ENCODE assay signal across 26 mouse cellular contexts in genomic region chr8:48572941-48573340, GRCm38 (mm10).
A peak's percentile ranks its signal among the peaks of the same experiment; 100 is the strongest.
DNase-seq lines count a peak whose midpoint lies in the region; ATAC-seq and TF ChIP-seq lines count a peak whose summit lies in the region.
"Had no signal": no experiment of that assay in that cellular context is flagged by ENCODE, and none has a peak within 500 bp of the region (broad histone marks: within the 10 kb centered on the region; RNA-seq: fewer than 3 reads in every experiment).

No protein-coding gene starts in this region.

- 55% methylated on average over 1 of the region's 1 CpGs for WGBS in embryonic facial prominence, embryonic 13.5 days
- WGBS in embryonic facial prominence, embryonic 10.5 days, result 81% methylated on average over 1 of the region's 1 CpGs
- 63% methylated on average over 1 of the region's 1 CpGs for WGBS in kidney, postnatal 0 days
- WGBS in midbrain, embryonic 16.5 days, result 75% methylated on average over 1 of the region's 1 CpGs
- 90% methylated on average over 1 of the region's 1 CpGs for WGBS in midbrain, embryonic 10.5 days

- no peak for ATAC-seq in embryonic facial prominence, embryonic 13.5 days (ENCODE audit: insufficient number of reproducible peaks, insufficient read depth, low FRiP score, low TSS enrichment, low read depth)
- ATAC-seq in kidney, postnatal 0 days (replicated peaks; ENCODE audit: low FRiP score, low read depth), result no peak
- ATAC-seq in midbrain, embryonic 16.5 days, result 0 out of 2 replicates have a peak, but pooled peaks have one; percentile 25
- ATAC-seq: activated CD4-positive, CD25-positive, alpha-beta regulatory T cell, adult 4 months; forebrain, embryonic 15.5 days had no signal

- no peaks in the 10 kb centered on the region for H3K9me3 ChIP-seq in embryonic facial prominence, embryonic 13.5 days
- no peaks in the 10 kb centered on the region for H3K9me3 ChIP-seq in embryonic facial prominence, embryonic 10.5 days
- H3K9me3 ChIP-seq in kidney, postnatal 0 days (replicated peaks; ENCODE audit: low read length), result no peaks in the 10 kb centered on the region
- H3K9me3 ChIP-seq in midbrain, embryonic 16.5 days (replicated peaks; ENCODE audit: control insufficient read depth, low read length, poor library complexity, severe bottlenecking), result no peaks in the 10 kb centered on the region
- no peaks in the 10 kb centered on the region for H3K9me3 ChIP-seq in midbrain, embryonic 10.5 days (replicated peaks)
- H3K9me3 ChIP-seq: forebrain, embryonic 15.5 days; heart, embryonic 12.5 days; hindbrain, embryonic 10.5 days; liver, embryonic 15.5 days had no signal

- H3K4me1 ChIP-seq in embryonic facial prominence, embryonic 13.5 days, result peaks cover 29% of the 10 kb centered on the region
- peaks cover 15% of the 10 kb centered on the region for H3K4me1 ChIP-seq in embryonic facial prominence, embryonic 10.5 days
- no peaks in the 10 kb centered on the region for H3K4me1 ChIP-seq in kidney, postnatal 0 days (replicated peaks; ENCODE audit: insufficient read depth, low read length)
- H3K4me1 ChIP-seq in midbrain, embryonic 16.5 days (ENCODE audit: control insufficient read depth, insufficient read depth, low read length), result peaks cover 9% of the 10 kb centered on the region
- H3K4me1 ChIP-seq in midbrain, embryonic 10.5 days, result peaks cover 18% of the 10 kb centered on the region
- H3K4me1 ChIP-seq: liver, embryonic 15.5 days had no signal

- H3K27me3 ChIP-seq in embryonic facial prominence, embryonic 13.5 days, result no peaks in the 10 kb centered on the region
- H3K27me3 ChIP-seq in embryonic facial prominence, embryonic 10.5 days (replicated peaks; ENCODE audit: low read depth, poor library complexity, severe bottlenecking), result no peaks in the 10 kb centered on the region
- no peaks in the 10 kb centered on the region for H3K27me3 ChIP-seq in kidney, postnatal 0 days (ENCODE audit: insufficient read depth, low read length)
- H3K27me3 ChIP-seq in midbrain, embryonic 16.5 days (ENCODE audit: control insufficient read depth, insufficient read depth, low read depth, low read length), result no peaks in the 10 kb centered on the region
- peaks cover 5% of the 10 kb centered on the region; the same call in 1 of the 2 replicates for H3K27me3 ChIP-seq in midbrain, embryonic 10.5 days (ENCODE audit: low read depth, poor library complexity, severe bottlenecking)
- H3K27me3 ChIP-seq: forebrain, embryonic 15.5 days; heart, embryonic 12.5 days; liver, embryonic 15.5 days had no signal

- no peaks in the 10 kb centered on the region for H3K36me3 ChIP-seq in embryonic facial prominence, embryonic 13.5 days
- no peaks in the 10 kb centered on the region for H3K36me3 ChIP-seq in embryonic facial prominence, embryonic 10.5 days (replicated peaks)
- H3K36me3 ChIP-seq in kidney, postnatal 0 days (ENCODE audit: insufficient read depth, low read length), result no peaks in the 10 kb centered on the region
- no peaks in the 10 kb centered on the region for H3K36me3 ChIP-seq in midbrain, embryonic 16.5 days (ENCODE audit: control insufficient read depth, insufficient read depth, low read length)
- H3K36me3 ChIP-seq in midbrain, embryonic 10.5 days, result no peaks in the 10 kb centered on the region
- H3K36me3 ChIP-seq: forebrain, embryonic 15.5 days; heart, embryonic 12.5 days; hindbrain, embryonic 10.5 days; liver, embryonic 15.5 days had no signal

- no peak overlapping the region for H3K4me2 ChIP-seq in embryonic facial prominence, embryonic 13.5 days
- no peak overlapping the region for H3K4me2 ChIP-seq in kidney, postnatal 0 days (ENCODE audit: low read length)
- H3K4me2 ChIP-seq in midbrain, embryonic 16.5 days (ENCODE audit: low read length), result no peak overlapping the region
- H3K4me2 ChIP-seq: forebrain, embryonic 15.5 days; heart, embryonic 12.5 days; liver, embryonic 15.5 days had no signal

- 0 out of 2 replicates have a peak overlapping the region, but pooled peaks have one; percentile 22 for H3K27ac ChIP-seq in embryonic facial prominence, embryonic 13.5 days
- no peak overlapping the region; the same call in 1 of the 2 replicates for H3K27ac ChIP-seq in embryonic facial prominence, embryonic 10.5 days (replicated peaks)
- no peak overlapping the region for H3K27ac ChIP-seq in kidney, postnatal 0 days
- no peak overlapping the region for H3K27ac ChIP-seq in midbrain, embryonic 16.5 days (ENCODE audit: low read length)
- H3K27ac ChIP-seq in midbrain, embryonic 10.5 days (replicated peaks), result no peak overlapping the region
- H3K27ac ChIP-seq: forebrain, embryonic 15.5 days; hindbrain, embryonic 10.5 days; layer of hippocampus, adult 2 months; liver, embryonic 15.5 days; macrophage had no signal

- TF ChIP-seq CTCF in kidney, postnatal 0 days (IDR thresholded peaks at IDR 0.05; ENCODE audit: low read depth), result no peak

- no peak overlapping the region for H3K4me3 ChIP-seq in embryonic facial prominence, embryonic 13.5 days
- no peak overlapping the region for H3K4me3 ChIP-seq in embryonic facial prominence, embryonic 10.5 days
- no peak overlapping the region for H3K4me3 ChIP-seq in kidney, postnatal 0 days (replicated peaks; ENCODE audit: low read depth, low read length)
- H3K4me3 ChIP-seq in midbrain, embryonic 16.5 days (ENCODE audit: low read depth, low read length), result no peak overlapping the region
- H3K4me3 ChIP-seq in midbrain, embryonic 10.5 days, result no peak overlapping the region
- H3K4me3 ChIP-seq: forebrain, embryonic 15.5 days; heart, embryonic 12.5 days; hindbrain, embryonic 10.5 days; layer of hippocampus, adult 2 months; liver, embryonic 15.5 days had no signal

- no peak for DNase-seq in embryonic facial prominence, embryonic 10.5 days (ENCODE audit: low spot score)
- peak; percentile 57 for DNase-seq in kidney, postnatal 0 days (ENCODE audit: low spot score)
- no peak for DNase-seq in kidney, postnatal 10 days
- no peak for DNase-seq in midbrain, embryonic 10.5 days (ENCODE audit: low spot score)
- no peak for DNase-seq in cerebellum, postnatal 36 days
- no peak for DNase-seq in right cerebral cortex, postnatal 10 days (ENCODE audit: low spot score in 2 of 2)
- DNase-seq: adrenal gland, postnatal 14 days; cerebellum, adult 2 months; cerebellum, postnatal 25 days; gastrocnemius, postnatal 14 days; heart, adult 11 months; heart, postnatal 10 days; kidney, adult 18-20 months; kidney, postnatal 25 days; layer of hippocampus, postnatal 36 days; liver; right cerebral cortex, postnatal 4 days had no signal

- H3K9ac ChIP-seq in embryonic facial prominence, embryonic 13.5 days, result no peak overlapping the region
- H3K9ac ChIP-seq in kidney, postnatal 0 days (ENCODE audit: low read depth, low read length), result no peak overlapping the region
- no peak overlapping the region for H3K9ac ChIP-seq in midbrain, embryonic 16.5 days (ENCODE audit: low read depth, low read length)
- H3K9ac ChIP-seq: forebrain, embryonic 15.5 days; heart, embryonic 12.5 days; liver, embryonic 15.5 days had no signal
